Mouse (Mus musculus): ENCODE measurements at regions not wholly inside any gene's neighbourhood (a gene's known extent, or its start where the extent isn't known, plus 50 kb on each side); places are given as distances from the start of the nearest gene placed in this dataset.

DNA sequence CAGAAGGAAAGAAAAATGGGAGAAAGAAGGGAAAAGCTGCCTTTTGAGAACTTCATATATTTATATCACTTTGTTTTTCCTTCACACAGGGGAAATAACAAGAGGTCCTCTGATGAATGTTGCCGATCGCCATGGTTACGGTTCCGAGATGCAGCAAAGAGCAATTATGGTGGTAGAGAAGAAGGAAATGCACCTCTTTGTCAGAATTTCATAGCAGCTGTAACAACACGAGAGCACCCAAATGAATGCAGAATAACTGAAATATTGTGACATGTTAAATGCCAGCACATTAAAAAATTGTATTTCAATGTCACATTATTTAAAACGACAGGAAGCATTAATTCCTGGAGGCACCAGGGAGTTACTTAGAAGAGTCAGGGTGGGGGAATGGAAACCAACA is 279.4 kb downstream of the Mctp2 start:
- H3K4me3 ChIP-seq (replicated peaks; ENCODE audit: low read length) = no peak overlapping the region
- no peaks in the 10 kb centered on the region for H3K27me3 ChIP-seq (ENCODE audit: insufficient read depth, low read length)
- H3K4me1 ChIP-seq (replicated peaks; ENCODE audit: low read depth, low read length) = no peaks in the 10 kb centered on the region
- TF ChIP-seq NANOG (IDR thresholded peaks at IDR 0.05; ENCODE audit: borderline replicate concordance, low read length) = no peak
- no peak for TF ChIP-seq CTCF (conservative IDR thresholded peaks at IDR 0.05; ENCODE audit: low read length)
- no peak for TF ChIP-seq POU5F1 (IDR thresholded peaks at IDR 0.05; ENCODE audit: borderline replicate concordance, low read length)
- H3K36me3 ChIP-seq (ENCODE audit: insufficient read depth, low read length) = no peaks in the 10 kb centered on the region
- H3K9me3 ChIP-seq (ENCODE audit: low read length) = no peaks in the 10 kb centered on the region

GRCm38 (mm10) chr7:72009115-72009514 is 297.3 kb downstream of the Mctp2 start:
- H3K27me3 ChIP-seq (ENCODE audit: insufficient read depth, low read length) = no peaks in the 10 kb centered on the region
- peaks cover 9% of the 10 kb centered on the region for H3K4me1 ChIP-seq (replicated peaks; ENCODE audit: low read depth, low read length)
- no peak overlapping the region for H3K4me3 ChIP-seq (replicated peaks; ENCODE audit: low read length)
- H3K36me3 ChIP-seq (ENCODE audit: insufficient read depth, low read length) = no peaks in the 10 kb centered on the region
- TF ChIP-seq NANOG (IDR thresholded peaks at IDR 0.05; ENCODE audit: borderline replicate concordance, low read length) (no peak), POU5F1 (IDR thresholded peaks at IDR 0.05; ENCODE audit: borderline replicate concordance, low read length) (no peak), CTCF (conservative IDR thresholded peaks at IDR 0.05; ENCODE audit: low read length) (no peak)
- H3K9me3 ChIP-seq (ENCODE audit: low read length) = no peaks in the 10 kb centered on the region

DNA sequence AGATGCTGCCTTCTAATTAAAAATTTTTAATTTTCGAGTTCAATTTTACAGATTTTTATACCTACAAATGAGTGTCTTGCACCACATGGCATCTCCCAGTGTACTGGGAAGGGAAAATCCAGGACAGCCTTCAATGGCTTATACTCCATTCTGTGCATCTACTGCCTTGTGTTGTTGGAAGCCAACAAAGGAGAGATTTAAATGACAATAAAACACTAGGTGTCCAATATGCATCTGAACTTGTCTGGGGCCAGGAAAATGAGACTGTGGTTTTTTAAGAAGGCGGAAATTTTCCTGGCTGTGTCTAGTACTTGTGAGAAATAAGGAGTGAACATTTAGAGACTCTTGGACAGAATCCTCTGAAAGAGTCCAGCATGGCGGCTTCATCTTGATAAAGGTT is 302.1 kb downstream of the Mctp2 start:
- TF ChIP-seq POU5F1 (IDR thresholded peaks at IDR 0.05; ENCODE audit: borderline replicate concordance, low read length) (peak; percentile 41; the same call in 1 of the 2 replicates), NANOG (IDR thresholded peaks at IDR 0.05; ENCODE audit: borderline replicate concordance, low read length) (peak; percentile 35; the same call in 1 of the 2 replicates), CTCF (conservative IDR thresholded peaks at IDR 0.05; ENCODE audit: low read length) (no peak)
- Histone ChIP-seq H3K27me3 (ENCODE audit: insufficient read depth, low read length) (no peaks in the 10 kb centered on the region), H3K4me1 (replicated peaks; ENCODE audit: low read depth, low read length) (peaks cover 17% of the 10 kb centered on the region), H3K36me3 (ENCODE audit: insufficient read depth, low read length) (no peaks in the 10 kb centered on the region), H3K9me3 (ENCODE audit: low read length) (peaks cover 12% of the 10 kb centered on the region; the same call in 1 of the 2 replicates), H3K4me3 (replicated peaks; ENCODE audit: low read length) (no peak overlapping the region)

- TF ChIP-seq POU5F1 (IDR thresholded peaks at IDR 0.05; ENCODE audit: borderline replicate concordance, low read length) = no peak
- no peak for TF ChIP-seq NANOG (IDR thresholded peaks at IDR 0.05; ENCODE audit: borderline replicate concordance, low read length)
- TF ChIP-seq CTCF (conservative IDR thresholded peaks at IDR 0.05; ENCODE audit: low read length) = no peak
- Histone ChIP-seq H3K27me3 (ENCODE audit: insufficient read depth, low read length) (no peaks in the 10 kb centered on the region), H3K36me3 (ENCODE audit: insufficient read depth, low read length) (peaks cover 10% of the 10 kb centered on the region), H3K9me3 (ENCODE audit: low read length) (peaks cover 39% of the 10 kb centered on the region), H3K4me3 (replicated peaks; ENCODE audit: low read length) (no peak overlapping the region; the same call in 1 of the 2 replicates), H3K4me1 (replicated peaks; ENCODE audit: low read depth, low read length) (peaks cover 45% of the 10 kb centered on the region)
These were observed 313.9 kb downstream of the Mctp2 start for GRCm38 (mm10) chr7:71992526-71992925.

DNA sequence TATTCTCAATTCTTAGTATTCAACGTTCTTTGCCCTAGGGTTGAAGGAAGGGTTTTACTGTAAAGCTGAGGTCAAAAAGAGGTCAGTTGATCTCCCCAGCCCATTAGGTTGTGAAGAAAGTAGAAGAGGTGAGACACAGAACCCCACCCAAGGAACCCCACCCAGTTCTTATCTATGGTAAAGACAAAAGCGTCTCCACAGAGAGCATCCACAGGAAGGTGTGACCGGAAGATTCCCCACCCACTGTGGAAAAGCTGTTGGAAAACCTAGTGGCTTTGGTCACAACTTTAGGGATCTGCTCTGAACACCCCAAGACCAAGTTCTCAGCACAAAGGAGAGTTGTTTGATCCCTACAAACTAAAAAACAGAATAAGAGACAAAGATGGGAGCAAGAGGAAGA is 314.6 kb downstream of the Mctp2 start:
- Histone ChIP-seq H3K4me3 (replicated peaks; ENCODE audit: low read length) (no peak overlapping the region; the same call in 1 of the 2 replicates), H3K9me3 (ENCODE audit: low read length) (peaks cover 46% of the 10 kb centered on the region), H3K36me3 (ENCODE audit: insufficient read depth, low read length) (peaks cover 10% of the 10 kb centered on the region), H3K4me1 (replicated peaks; ENCODE audit: low read depth, low read length) (peaks cover 45% of the 10 kb centered on the region), H3K27me3 (ENCODE audit: insufficient read depth, low read length) (no peaks in the 10 kb centered on the region)
- TF ChIP-seq NANOG (IDR thresholded peaks at IDR 0.05; ENCODE audit: borderline replicate concordance, low read length) (no peak), POU5F1 (IDR thresholded peaks at IDR 0.05; ENCODE audit: borderline replicate concordance, low read length) (no peak), CTCF (conservative IDR thresholded peaks at IDR 0.05; ENCODE audit: low read length) (no peak)

DNA sequence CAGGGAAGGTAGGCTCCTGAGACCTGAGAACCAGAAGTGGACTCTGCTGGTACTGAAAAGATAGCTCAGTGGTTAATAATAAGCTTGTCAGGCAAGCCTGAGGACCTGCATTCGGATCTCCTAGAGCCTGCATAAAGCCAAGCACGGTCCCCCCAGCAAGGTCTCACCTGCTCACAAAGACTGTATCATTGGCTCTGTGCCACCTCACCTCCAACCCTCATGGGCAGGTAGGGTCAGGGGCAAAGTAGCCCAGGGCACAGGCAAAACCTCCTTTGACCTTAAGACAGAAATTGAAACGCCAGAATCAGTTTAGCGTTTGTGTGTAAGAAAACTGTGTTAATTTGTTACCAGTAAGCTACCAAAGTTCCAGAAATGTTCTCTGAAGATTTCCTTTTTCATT is 315.2 kb downstream of the Mctp2 start:
- TF ChIP-seq POU5F1 (IDR thresholded peaks at IDR 0.05; ENCODE audit: borderline replicate concordance, low read length) (no peak), NANOG (IDR thresholded peaks at IDR 0.05; ENCODE audit: borderline replicate concordance, low read length) (no peak), CTCF (conservative IDR thresholded peaks at IDR 0.05; ENCODE audit: low read length) (no peak)
- Histone ChIP-seq H3K9me3 (ENCODE audit: low read length) (peaks cover 51% of the 10 kb centered on the region), H3K4me3 (replicated peaks; ENCODE audit: low read length) (no peak overlapping the region), H3K27me3 (ENCODE audit: insufficient read depth, low read length) (no peaks in the 10 kb centered on the region), H3K36me3 (ENCODE audit: insufficient read depth, low read length) (peaks cover 10% of the 10 kb centered on the region), H3K4me1 (replicated peaks; ENCODE audit: low read depth, low read length) (peaks cover 45% of the 10 kb centered on the region)

DNA sequence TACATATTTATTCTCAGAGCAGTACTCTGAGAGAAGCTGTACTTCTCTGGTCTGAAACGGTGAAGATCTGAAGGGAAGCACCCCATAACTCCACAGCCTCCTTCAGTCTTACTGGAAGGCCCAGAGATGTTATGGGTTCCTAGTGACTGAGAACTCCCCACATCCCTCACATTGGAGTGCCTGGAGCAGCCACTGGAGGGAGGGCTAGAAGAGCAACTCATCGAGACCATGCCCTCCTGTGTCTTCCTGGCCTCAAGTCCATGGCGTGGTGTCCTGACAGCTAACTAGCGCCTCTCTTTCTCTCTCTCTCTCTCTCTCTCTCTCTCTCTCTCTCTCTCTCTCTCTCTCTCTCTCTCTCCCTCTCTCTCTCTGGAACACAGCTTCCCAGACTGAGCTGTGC is 340.4 kb downstream of the Mctp2 start:
- no peaks in the 10 kb centered on the region for H3K36me3 ChIP-seq (ENCODE audit: insufficient read depth, low read length)
- TF ChIP-seq CTCF (conservative IDR thresholded peaks at IDR 0.05; ENCODE audit: low read length) = no peak
- no peak for TF ChIP-seq POU5F1 (IDR thresholded peaks at IDR 0.05; ENCODE audit: borderline replicate concordance, low read length)
- TF ChIP-seq NANOG (IDR thresholded peaks at IDR 0.05; ENCODE audit: borderline replicate concordance, low read length) = no peak
- H3K4me1 ChIP-seq (replicated peaks; ENCODE audit: low read depth, low read length) = peaks cover 10% of the 10 kb centered on the region
- H3K4me3 ChIP-seq (replicated peaks; ENCODE audit: low read length) = no peak overlapping the region
- H3K27me3 ChIP-seq (ENCODE audit: insufficient read depth, low read length) = no peaks in the 10 kb centered on the region
- no peaks in the 10 kb centered on the region for H3K9me3 ChIP-seq (ENCODE audit: low read length)

- TF ChIP-seq CTCF (conservative IDR thresholded peaks at IDR 0.05; ENCODE audit: low read length) (no peak), NANOG (IDR thresholded peaks at IDR 0.05; ENCODE audit: borderline replicate concordance, low read length) (no peak), POU5F1 (IDR thresholded peaks at IDR 0.05; ENCODE audit: borderline replicate concordance, low read length) (no peak)
- peaks cover under 1% of the 10 kb centered on the region; the same call in 1 of the 2 replicates for H3K9me3 ChIP-seq (ENCODE audit: low read length)
These were observed 343.0 kb downstream of the Mctp2 start for GRCm38 (mm10) chr7:71963456-71963855.

GRCm38 (mm10) chr7:71962851-71963250 is 343.6 kb downstream of the Mctp2 start:
- Histone ChIP-seq H3K4me1 (replicated peaks; ENCODE audit: low read depth, low read length) (peaks cover 19% of the 10 kb centered on the region), H3K9me3 (ENCODE audit: low read length) (peaks cover 7% of the 10 kb centered on the region), H3K4me3 (replicated peaks; ENCODE audit: low read length) (no peak overlapping the region), H3K27me3 (ENCODE audit: insufficient read depth, low read length) (no peaks in the 10 kb centered on the region), H3K36me3 (ENCODE audit: insufficient read depth, low read length) (no peaks in the 10 kb centered on the region)
- TF ChIP-seq CTCF (conservative IDR thresholded peaks at IDR 0.05; ENCODE audit: low read length) = no peak
- no peak for TF ChIP-seq NANOG (IDR thresholded peaks at IDR 0.05; ENCODE audit: borderline replicate concordance, low read length)
- no peak for TF ChIP-seq POU5F1 (IDR thresholded peaks at IDR 0.05; ENCODE audit: borderline replicate concordance, low read length)

More at GRCm38 (mm10) chr7:71963456-71963855, 343.0 kb downstream of the Mctp2 start:
- Histone ChIP-seq H3K36me3 (ENCODE audit: insufficient read depth, low read length) (no peaks in the 10 kb centered on the region), H3K4me1 (replicated peaks; ENCODE audit: low read depth, low read length) (peaks cover 19% of the 10 kb centered on the region), H3K27me3 (ENCODE audit: insufficient read depth, low read length) (no peaks in the 10 kb centered on the region), H3K4me3 (replicated peaks; ENCODE audit: low read length) (no peak overlapping the region)
